Mouse (Mus musculus) kidney, adult 2 months (tissue): Measurements from ENCODE around the gene Ift122.

Experiments used
- CTCF ChIP-seq: fragments of 200-500 bp; conservative IDR thresholded peaks from 2 replicates; pipeline ENCODE4 v1.5.1; 2011; ENCODE audit warnings: low read depth, mild to moderate bottlenecking, control low read depth, low read length, moderate library complexity, mixed read lengths; ENCODE audit not compliant: insufficient read depth, insufficient read length
- POLR2A ChIP-seq: fragments of 200-500 bp; IDR thresholded peaks from one replicate; pipeline ENCODE4 v1.6.1; 2011; ENCODE audit warnings: low read depth, low read length, control low read depth

DNA sequence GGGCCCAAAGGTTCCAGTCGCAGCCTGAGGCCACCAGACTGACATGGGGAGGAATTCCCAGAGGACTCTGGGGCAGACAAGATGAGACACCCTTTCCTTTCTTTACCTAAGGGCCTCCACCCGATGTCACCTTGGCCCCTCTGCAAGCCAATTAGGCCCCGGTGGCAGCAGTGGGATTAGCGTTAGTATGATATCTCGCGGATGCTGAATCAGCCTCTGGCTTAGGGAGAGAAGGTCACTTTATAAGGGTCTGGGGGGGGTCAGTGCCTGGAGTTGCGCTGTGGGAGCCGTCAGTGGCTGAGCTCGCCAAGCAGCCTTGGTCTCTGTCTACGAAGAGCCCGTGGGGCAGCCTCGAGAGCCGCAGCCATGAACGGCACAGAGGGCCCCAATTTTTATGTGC is 78.4 kb downstream of the Ift122 start, which contains the start of gene Rho:
- TF ChIP-seq POLR2A (no peak), CTCF (no peak)
